Mouse (Mus musculus) lung, adult 2 months (tissue): ENCODE measurements around the gene Dapp1.

Experiments used
- CTCF ChIP-seq: fragments of 200-500 bp; IDR thresholded peaks from 2 replicates; pipeline ENCODE4 v1.5.1; 2011; ENCODE audit warnings: mild to moderate bottlenecking, low read length, control low read depth; ENCODE audit not compliant: insufficient read depth
- POLR2A ChIP-seq: fragments of 200-500 bp; IDR thresholded peaks from 2 replicates; pipeline ENCODE4 v1.6.1; 2011; ENCODE audit warnings: low read depth, mild to moderate bottlenecking, control low read depth, low read length, borderline replicate concordance; ENCODE audit errors: extremely low read depth

- TF ChIP-seq CTCF (no peak), POLR2A (no peak)
These were observed 26.8 kb upstream of the Dapp1 start for GRCm38 (mm10) chr3:138008152-138008551.
